Mouse (Mus musculus) liver, embryonic 14.5 days (tissue): Measurements from ENCODE around the gene Gab3.

Experiments used
- CTCF ChIP-seq: IDR thresholded peaks from 2 replicates; pipeline ENCODE4 v1.5.1; 2016; ENCODE audit warnings: antibody characterized with exemption, low read depth, control low read depth
- EP300 ChIP-seq: IDR thresholded peaks from 2 replicates; pipeline ENCODE4 v1.6.1; 2016; ENCODE audit warnings: antibody characterized with exemption, low read depth

- peak; percentile 85 for TF ChIP-seq EP300
- TF ChIP-seq CTCF, result no peak
These were observed 30.3 kb upstream of the Gab3 start for GRCm38 (mm10) chrX:75115550-75115949.
